Mouse (Mus musculus) embryonic stem cell, embryonic (primary cell): ENCODE results near the gene Ell2.

Experiments
- CTCF ChIA-PET, 4 experiments: fragments of 300-600 bp in 2 of 4; fragments of 350-600 bp in 2 of 4; sonication (Branson Sonifier 250); formaldehyde crosslinking; loops; one replicate each; lab custom pipeline; 2022; ENCODE audit warnings: inconsistent platforms in 2 of 4; lab: Charles Lee
- POLR2A ChIA-PET, 4 experiments: fragments of 300-600 bp in 2 of 4; fragments of 350-600 bp in 2 of 4; sonication (Branson Sonifier 250); formaldehyde crosslinking; loops; one replicate each; lab custom pipeline; 2022; ENCODE audit warnings: antibody characterized with exemption in 4 of 4, inconsistent platforms in 1 of 4; lab: Charles Lee

Ell2 gene

GRCm38 (mm10) chr13:75744065-75744464, 37.5 kb downstream of the Ell2 start:
- ChIA-PET CTCF (no interaction called here), POLR2A (interaction anchor here in 1 of 4 experiments (2.2 kb wide), 1 partner anchor 36 kb away, joined by 8 read pairs; no protein-coding TSS in a partner anchor)

- ChIA-PET CTCF (interaction anchor here in 1 of 4 experiments (0.5 kb wide), 1 partner anchor 25 kb away, joined by 3 read pairs; no protein-coding TSS in a partner anchor), POLR2A (interaction anchor here in 2 of 4 experiments (1.2 to 2.2 kb wide), 3 partner anchors 9 to 38 kb away, joined by 3 to 8 read pairs (median 4); no protein-coding TSS in a partner anchor)
Observed at GRCm38 (mm10) chr13:75745328-75745727, 38.8 kb downstream of the Ell2 start.

- ChIA-PET POLR2A (no interaction called here), CTCF (no interaction called here)
Observed at GRCm38 (mm10) chr13:75747265-75747664, 40.7 kb downstream of the Ell2 start.

- ChIA-PET POLR2A (interaction anchor here in 1 of 4 experiments (1.3 to 4.2 kb wide), 4 partner anchors 9 to 31 kb away, joined by 3 to 26 read pairs (median 11); no protein-coding TSS in a partner anchor), CTCF (no interaction called here)
Observed at GRCm38 (mm10) chr13:75748685-75749084, 42.1 kb downstream of the Ell2 start.

GRCm38 (mm10) chr13:75750785-75751184, 44.2 kb downstream of the Ell2 start:
- CTCF ChIA-PET: no interaction called here
- POLR2A ChIA-PET: interaction anchor here in 1 of 4 experiments (1.0 to 4.2 kb wide), 5 partner anchors 11 to 43 kb away, joined by 3 to 26 read pairs (median 11); no protein-coding TSS in a partner anchor

GRCm38 (mm10) chr13:75752216-75752938, 45.8 kb downstream of the Ell2 start:
- ChIA-PET CTCF (no interaction called here), POLR2A (interaction anchor here in 1 of 4 experiments (0.5 to 4.2 kb wide), 7 partner anchors 10 to 515 kb away, joined by 3 to 26 read pairs (median 9); no protein-coding TSS in a partner anchor)

- POLR2A ChIA-PET: interaction anchor here in 3 of 4 experiments (0.7 to 3.2 kb wide), 5 partner anchors 8 to 39 kb away, joined by 3 to 17 read pairs (median 3); no protein-coding TSS in a partner anchor
- CTCF ChIA-PET: no interaction called here
Observed at GRCm38 (mm10) chr13:75754398-75754797, 47.8 kb downstream of the Ell2 start.

- ChIA-PET CTCF (no interaction called here), POLR2A (interaction anchor here in 2 of 4 experiments (0.8 to 3.0 kb wide), 5 partner anchors 8 to 74 kb away, joined by 3 to 17 read pairs (median 4); no protein-coding TSS in a partner anchor)
Observed at GRCm38 (mm10) chr13:75760859-75761548, 54.4 kb downstream of the Ell2 start.

GRCm38 (mm10) chr13:75762759-75763158, 56.2 kb downstream of the Ell2 start:
- ChIA-PET POLR2A (interaction anchor here in 2 of 4 experiments (0.7 to 3.0 kb wide), 9 partner anchors 9 to 55 kb away, joined by 3 to 17 read pairs (median 5); partner anchors contain the start of gene Ell2 (in 1 of the 2)), CTCF (no interaction called here)

GRCm38 (mm10) chr13:75763280-75763679, 56.7 kb downstream of the Ell2 start:
- ChIA-PET POLR2A (interaction anchor here in 3 of 4 experiments (0.8 to 3.0 kb wide), 9 partner anchors 8 to 55 kb away, joined by 3 to 17 read pairs (median 5); partner anchors contain the start of gene Ell2 (in 1 of the 3)), CTCF (no interaction called here)

GRCm38 (mm10) chr13:75765742-75766141, 59.2 kb downstream of the Ell2 start:
- POLR2A ChIA-PET: interaction anchor here in 3 of 4 experiments (0.6 to 2.3 kb wide), 16 partner anchors 8 to 1243 kb away, joined by 3 to 18 read pairs (median 4); partner anchors contain the start of gene Ell2 (in 1 of the 3)
- CTCF ChIA-PET: interaction anchor here in 1 of 4 experiments (1.3 kb wide), 1 partner anchor 112 kb away, joined by 3 read pairs; no protein-coding TSS in a partner anchor

GRCm38 (mm10) chr13:75766238-75766637, 59.7 kb downstream of the Ell2 start:
- ChIA-PET POLR2A (interaction anchor here in 3 of 4 experiments (0.6 to 2.3 kb wide), 24 partner anchors 8 to 1244 kb away, joined by 3 to 18 read pairs (median 4); partner anchors contain the start of genes Ell2 (in 1 of the 3) and Glrx (in 1 of the 3)), CTCF (interaction anchor here in 1 of 4 experiments (1.2 to 1.3 kb wide), 2 partner anchors 32 to 112 kb away, joined by 3 to 4 read pairs; no protein-coding TSS in a partner anchor)

- ChIA-PET CTCF (interaction anchor here in 2 of 4 experiments (0.7 to 1.3 kb wide), 3 partner anchors 31 to 111 kb away, joined by 3 to 4 read pairs (median 3); no protein-coding TSS in a partner anchor), POLR2A (interaction anchor here in 3 of 4 experiments (0.5 to 2.3 kb wide), 21 partner anchors 9 to 123 kb away, joined by 3 to 18 read pairs (median 4); partner anchors contain the start of genes Ell2 (in 1 of the 3) and Glrx (in 1 of the 3))
Observed at GRCm38 (mm10) chr13:75766967-75767366, 60.4 kb downstream of the Ell2 start.

GRCm38 (mm10) chr13:75770744-75771143, 64.2 kb downstream of the Ell2 start:
- POLR2A ChIA-PET: interaction anchor here in 1 of 4 experiments (0.7 to 1.6 kb wide), 6 partner anchors 11 to 85 kb away, joined by 3 to 5 read pairs (median 3); no protein-coding TSS in a partner anchor
- CTCF ChIA-PET: interaction anchor here in 1 of 4 experiments (0.7 kb wide), 1 partner anchor 25 kb away, joined by 3 read pairs; no protein-coding TSS in a partner anchor

GRCm38 (mm10) chr13:75771404-75771803, 64.8 kb downstream of the Ell2 start:
- ChIA-PET POLR2A (interaction anchor here in 1 of 4 experiments (1.0 to 1.6 kb wide), 4 partner anchors 9 to 44 kb away, joined by 3 to 5 read pairs (median 4); no protein-coding TSS in a partner anchor), CTCF (no interaction called here)

GRCm38 (mm10) chr13:75771984-75772730, 65.6 kb downstream of the Ell2 start:
- ChIA-PET POLR2A (interaction anchor here in 1 of 4 experiments (0.9 to 1.6 kb wide), 5 partner anchors 10 to 16 kb away, joined by 3 to 5 read pairs (median 3); no protein-coding TSS in a partner anchor), CTCF (no interaction called here)

GRCm38 (mm10) chr13:75775961-75776360, 69.4 kb downstream of the Ell2 start:
- ChIA-PET CTCF (interaction anchor here in 1 of 4 experiments (0.6 kb wide), 1 partner anchor 10 kb away, joined by 3 read pairs; no protein-coding TSS in a partner anchor), POLR2A (interaction anchor here in 1 of 4 experiments (1.1 to 4.7 kb wide), 2 partner anchors 10 to 25 kb away, joined by 3 to 24 read pairs; no protein-coding TSS in a partner anchor)
